Mouse (Mus musculus): ENCODE data around the gene Rhbdd1. TPM values are rescaled to one million over a fixed set of nuclear protein-coding genes. Genes with fewer than 3 reads are reported as not detected.

Rhbdd1 gene
- polyA plus RNA-seq, 1 experiment from 2014 or later, result 6.2 TPM

- Histone ChIP-seq H3K4me1 (replicated peaks) (peaks cover 33% of the 10 kb centered on the region), H3K36me3 (peaks cover 12% of the 10 kb centered on the region), H3K27me3 (no peaks in the 10 kb centered on the region), H3K4me2 (replicated peaks) (peak overlapping the region; percentile 82), H3K4me3 (replicated peaks) (peak overlapping the region; percentile 79), H3K9ac (replicated peaks) (peak overlapping the region; percentile 34; the same call in 1 of the 2 replicates), H3K27ac (peak overlapping the region; percentile 77), H3K9me3 (no peaks in the 10 kb centered on the region)
- 0% methylated on average over 13 of the region's 13 CpGs for WGBS
- ATAC-seq, result peak; percentile 82
Measured at GRCm38 (mm10) chr1:82292771-82293170, 23.5 kb upstream of the Rhbdd1 start.

GRCm38 (mm10) chr1:82294102-82294501, 22.1 kb upstream of the Rhbdd1 start:
- peaks cover 20% of the 10 kb centered on the region for H3K4me1 ChIP-seq (replicated peaks)
- no peak for ATAC-seq
- WGBS, result 12% methylated on average over 6 of the region's 6 CpGs
- H3K27ac ChIP-seq, result no peak overlapping the region
- no peaks in the 10 kb centered on the region for H3K27me3 ChIP-seq
- no peak overlapping the region for H3K9ac ChIP-seq (replicated peaks)
- H3K4me3 ChIP-seq (replicated peaks), result no peak overlapping the region
- H3K4me2 ChIP-seq (replicated peaks), result no peak overlapping the region
- H3K9me3 ChIP-seq, result no peaks in the 10 kb centered on the region
- H3K36me3 ChIP-seq, result no peaks in the 10 kb centered on the region

GRCm38 (mm10) chr1:82298586-82298985, 17.7 kb upstream of the Rhbdd1 start:
- Histone ChIP-seq H3K27me3 (no peaks in the 10 kb centered on the region), H3K9ac (replicated peaks) (no peak overlapping the region), H3K4me3 (replicated peaks) (no peak overlapping the region), H3K36me3 (no peaks in the 10 kb centered on the region), H3K4me1 (replicated peaks) (no peaks in the 10 kb centered on the region), H3K4me2 (replicated peaks) (no peak overlapping the region), H3K9me3 (no peaks in the 10 kb centered on the region), H3K27ac (no peak overlapping the region)
- 33% methylated on average over 1 of the region's 1 CpGs for WGBS
- ATAC-seq, result no peak

- Histone ChIP-seq H3K4me1 (replicated peaks) (no peaks in the 10 kb centered on the region), H3K36me3 (no peaks in the 10 kb centered on the region), H3K9ac (replicated peaks) (no peak overlapping the region), H3K4me2 (replicated peaks) (no peak overlapping the region), H3K4me3 (replicated peaks) (no peak overlapping the region), H3K27me3 (no peaks in the 10 kb centered on the region), H3K27ac (no peak overlapping the region), H3K9me3 (no peaks in the 10 kb centered on the region)
- 74% methylated on average over 3 of the region's 3 CpGs for WGBS
- no peak for ATAC-seq
Measured at GRCm38 (mm10) chr1:82304483-82304882, 11.8 kb upstream of the Rhbdd1 start.

GRCm38 (mm10) chr1:82316746-82317126, 484 bp downstream of the Rhbdd1 start:
- 1% methylated on average over 24 of the region's 26 CpGs for WGBS
- Histone ChIP-seq H3K4me3 (replicated peaks) (peak overlapping the region; percentile 89), H3K36me3 (no peaks in the 10 kb centered on the region), H3K27me3 (peaks cover 7% of the 10 kb centered on the region; the same call in 1 of the 2 replicates), H3K4me2 (replicated peaks) (peak overlapping the region; percentile 70), H3K9me3 (no peaks in the 10 kb centered on the region), H3K9ac (replicated peaks) (peak overlapping the region; percentile 89), H3K27ac (peak overlapping the region; percentile 97), H3K4me1 (replicated peaks) (peaks cover 39% of the 10 kb centered on the region)
- ATAC-seq, result no peak

- no peak for ATAC-seq
- no peaks in the 10 kb centered on the region for H3K9me3 ChIP-seq
- H3K4me3 ChIP-seq (replicated peaks), result no peak overlapping the region
- peak overlapping the region; percentile 63 for H3K27ac ChIP-seq
- H3K4me1 ChIP-seq (replicated peaks), result peaks cover 59% of the 10 kb centered on the region
- whole genome bisulfite sequencing, result 50% methylated on average over 6 of the region's 6 CpGs
- H3K36me3 ChIP-seq, result no peaks in the 10 kb centered on the region
- peak overlapping the region; percentile 4; the same call in 1 of the 2 replicates for H3K9ac ChIP-seq (replicated peaks)
- no peaks in the 10 kb centered on the region for H3K27me3 ChIP-seq
- peak overlapping the region; percentile 17 for H3K4me2 ChIP-seq (replicated peaks)
Measured at GRCm38 (mm10) chr1:82320456-82320855, 4.2 kb downstream of the Rhbdd1 start.

- Histone ChIP-seq H3K4me3 (replicated peaks) (no peak overlapping the region), H3K36me3 (no peaks in the 10 kb centered on the region), H3K9ac (replicated peaks) (peak overlapping the region; percentile 4; the same call in 1 of the 2 replicates), H3K4me2 (replicated peaks) (peak overlapping the region; percentile 17), H3K4me1 (replicated peaks) (peaks cover 56% of the 10 kb centered on the region), H3K27me3 (no peaks in the 10 kb centered on the region), H3K27ac (peak overlapping the region; percentile 63), H3K9me3 (no peaks in the 10 kb centered on the region)
- ATAC-seq, result no peak
- 54% methylated on average over 10 of the region's 10 CpGs for WGBS
Measured at GRCm38 (mm10) chr1:82320864-82321263, 4.6 kb downstream of the Rhbdd1 start.

- no peak overlapping the region for H3K4me3 ChIP-seq (replicated peaks)
- H3K4me1 ChIP-seq (replicated peaks), result peaks cover 54% of the 10 kb centered on the region
- no peak overlapping the region for H3K4me2 ChIP-seq (replicated peaks)
- H3K9ac ChIP-seq (replicated peaks), result no peak overlapping the region
- no peak for ATAC-seq
- no peaks in the 10 kb centered on the region for H3K9me3 ChIP-seq
- 71% methylated on average over 1 of the region's 1 CpGs for WGBS
- H3K36me3 ChIP-seq, result no peaks in the 10 kb centered on the region
- no peak overlapping the region for H3K27ac ChIP-seq
- no peaks in the 10 kb centered on the region for H3K27me3 ChIP-seq
Measured at GRCm38 (mm10) chr1:82321441-82321840, 5.2 kb downstream of the Rhbdd1 start.

- no peak for ATAC-seq
Measured at GRCm38 (mm10) chr1:82324131-82324785, 8.0 kb downstream of the Rhbdd1 start.

GRCm38 (mm10) chr1:82326120-82326519, 9.9 kb downstream of the Rhbdd1 start:
- 86% methylated on average over 5 of the region's 5 CpGs for WGBS

More at GRCm38 (mm10) chr1:82324131-82324785, 8.0 kb downstream of the Rhbdd1 start:
- Histone ChIP-seq H3K36me3 (no peaks in the 10 kb centered on the region), H3K4me1 (replicated peaks) (peaks cover 42% of the 10 kb centered on the region), H3K4me3 (replicated peaks) (no peak overlapping the region), H3K27me3 (no peaks in the 10 kb centered on the region), H3K4me2 (replicated peaks) (no peak overlapping the region), H3K9ac (replicated peaks) (peak overlapping the region; percentile 25; the same call in 1 of the 2 replicates), H3K9me3 (no peaks in the 10 kb centered on the region), H3K27ac (peak overlapping the region; percentile 66)
- 19% methylated on average over 4 of the region's 4 CpGs for WGBS

GRCm38 (mm10) chr1:82328033-82328775, 12.0 kb downstream of the Rhbdd1 start:
- Histone ChIP-seq H3K36me3 (no peaks in the 10 kb centered on the region), H3K4me1 (replicated peaks) (peaks cover 18% of the 10 kb centered on the region), H3K9me3 (no peaks in the 10 kb centered on the region), H3K27me3 (no peaks in the 10 kb centered on the region), H3K9ac (replicated peaks) (no peak overlapping the region), H3K27ac (no peak overlapping the region), H3K4me3 (replicated peaks) (no peak overlapping the region), H3K4me2 (replicated peaks) (no peak overlapping the region)
- ATAC-seq, result no peak
- WGBS, result 93% methylated on average over 7 of the region's 7 CpGs

More at GRCm38 (mm10) chr1:82326120-82326519, 9.9 kb downstream of the Rhbdd1 start:
- Histone ChIP-seq H3K4me2 (replicated peaks) (no peak overlapping the region), H3K9ac (replicated peaks) (no peak overlapping the region), H3K4me1 (replicated peaks) (peaks cover 32% of the 10 kb centered on the region), H3K4me3 (replicated peaks) (no peak overlapping the region), H3K9me3 (no peaks in the 10 kb centered on the region), H3K27me3 (no peaks in the 10 kb centered on the region), H3K27ac (no peak overlapping the region), H3K36me3 (no peaks in the 10 kb centered on the region)
- ATAC-seq, result no peak

- H3K36me3 ChIP-seq, result no peaks in the 10 kb centered on the region
- no peaks in the 10 kb centered on the region for H3K9me3 ChIP-seq
- H3K4me1 ChIP-seq (replicated peaks), result peaks cover 7% of the 10 kb centered on the region
- H3K4me2 ChIP-seq (replicated peaks), result no peak overlapping the region
- no peaks in the 10 kb centered on the region for H3K27me3 ChIP-seq
- no peak overlapping the region for H3K4me3 ChIP-seq (replicated peaks)
- peak; percentile 59; the same call in 1 of the 2 replicates for ATAC-seq
- WGBS, result 38% methylated on average over 4 of the region's 4 CpGs
- H3K9ac ChIP-seq (replicated peaks), result no peak overlapping the region
- no peak overlapping the region for H3K27ac ChIP-seq
Measured at GRCm38 (mm10) chr1:82329237-82329953, 13.1 kb downstream of the Rhbdd1 start.

All from midbrain, embryonic 13.5 days (tissue).